In genomic region chr13:60409706-60410502, GRCm38 (mm10) we compare ENCODE assay signal across 8 mouse cellular contexts.
DNase-seq lines count a peak whose midpoint lies in the region; ATAC-seq and TF ChIP-seq lines count a peak whose summit lies in the region.

No protein-coding gene starts in this region.

- no peak overlapping the region for H3K9ac ChIP-seq in neural tube, embryonic 11.5 days (ENCODE audit: low read length)

- peak; percentile 48 for DNase-seq in kidney, postnatal 10 days
- DNase-seq in kidney, adult 8-10 months, result no peak
- DNase-seq in embryo, embryonic 11.5 days (ENCODE audit: low read depth, low spot score), result peak; percentile 75
- peak; percentile 71 for DNase-seq in heart, postnatal 25 days (ENCODE audit: low spot score)
- peak; percentile 55 for DNase-seq in neural tube, embryonic 11.5 days (ENCODE audit: low spot score)
- DNase-seq in layer of hippocampus, adult 11-12 months (ENCODE audit: low spot score), result no peak
- DNase-seq in thymus, adult 2 months, result no peak

- WGBS in neural tube, embryonic 11.5 days, result 39% methylated on average over 14 of the region's 14 CpGs
- 89% methylated on average over 14 of the region's 14 CpGs for WGBS in thymus, adult 2 months

- intact Hi-C loops in heart, postnatal 25 days (cut with DNase I), result no loop called here

- peak overlapping the region; percentile 36; the same call in 1 of the 2 replicates for H3K27ac ChIP-seq in neural tube, embryonic 11.5 days (ENCODE audit: low read depth, low read length)
- no peak overlapping the region for H3K27ac ChIP-seq in thymus, adult 2 months (ENCODE audit: control insufficient read depth, insufficient read depth, low read length)

- no peaks in the 10 kb centered on the region for H3K4me1 ChIP-seq in neural tube, embryonic 11.5 days (ENCODE audit: control insufficient read depth, insufficient read depth, low read length)
- no peaks in the 10 kb centered on the region for H3K4me1 ChIP-seq in thymus, adult 2 months (replicated peaks; ENCODE audit: control insufficient read depth, insufficient read depth, low read length)

- H3K4me2 ChIP-seq in neural tube, embryonic 11.5 days (ENCODE audit: low read depth), result no peak overlapping the region

- no peak for ATAC-seq in neural tube, embryonic 11.5 days (ENCODE audit: insufficient read depth, low FRiP score, low TSS enrichment)
- ATAC-seq in erythroid progenitor cell, adult 5-6 weeks (replicated peaks; ENCODE audit: low FRiP score, poor library complexity, severe bottlenecking), result no peak

- TF ChIP-seq POLR2A in thymus, adult 2 months (IDR thresholded peaks at IDR 0.05; ENCODE audit: control insufficient read depth, extremely low read depth, insufficient read depth, low read length, poor library complexity), result no peak

- no peaks in the 10 kb centered on the region for H3K9me3 ChIP-seq in neural tube, embryonic 11.5 days (ENCODE audit: control insufficient read depth, low read length)

- H3K27me3 ChIP-seq in neural tube, embryonic 11.5 days (ENCODE audit: control insufficient read depth, insufficient read depth, low read length), result no peaks in the 10 kb centered on the region
- H3K27me3 ChIP-seq in thymus, adult 2 months (ENCODE audit: control insufficient read depth, insufficient read depth, low read length), result no peaks in the 10 kb centered on the region

- no peak for TF ChIP-seq CTCF in thymus, adult 2 months (IDR thresholded peaks at IDR 0.05; ENCODE audit: borderline replicate concordance, control insufficient read depth, extremely low read depth, insufficient read depth, low read length, poor library complexity)

- no peaks in the 10 kb centered on the region for H3K36me3 ChIP-seq in neural tube, embryonic 11.5 days (ENCODE audit: control insufficient read depth, insufficient read depth, low read length)
- H3K36me3 ChIP-seq in thymus, adult 2 months (ENCODE audit: control insufficient read depth, insufficient read depth, low read length), result no peaks in the 10 kb centered on the region

- H3K4me3 ChIP-seq in neural tube, embryonic 11.5 days (ENCODE audit: low read depth, low read length), result no peak overlapping the region
- no peak overlapping the region for H3K4me3 ChIP-seq in thymus, adult 2 months (ENCODE audit: control insufficient read depth, insufficient read depth, low read length)

Comparison
In these comparisons a context has a peak if more than half of its experiments do, and no peak if none do; other contexts are left out.
1. DNase-seq: peak in kidney, postnatal 10 days (single experiment), embryo, embryonic 11.5 days (single experiment), heart, postnatal 25 days (single experiment) and neural tube, embryonic 11.5 days (single experiment); none in kidney, adult 8-10 months (0 of 2), layer of hippocampus, adult 11-12 months (single experiment) and thymus, adult 2 months (single experiment).